Mouse (Mus musculus) MEL-GATA-1-ER (cell line): Measurements from ENCODE around the gene Alox12.

ENCODE experiments used
- DNase-seq: peaks from one replicate; pipeline ENCODE4 v3.0.0-alpha.2; 2012; ENCODE audit warnings: low read depth; ENCODE audit errors: extremely low read depth

Gene Alox12

DNA sequence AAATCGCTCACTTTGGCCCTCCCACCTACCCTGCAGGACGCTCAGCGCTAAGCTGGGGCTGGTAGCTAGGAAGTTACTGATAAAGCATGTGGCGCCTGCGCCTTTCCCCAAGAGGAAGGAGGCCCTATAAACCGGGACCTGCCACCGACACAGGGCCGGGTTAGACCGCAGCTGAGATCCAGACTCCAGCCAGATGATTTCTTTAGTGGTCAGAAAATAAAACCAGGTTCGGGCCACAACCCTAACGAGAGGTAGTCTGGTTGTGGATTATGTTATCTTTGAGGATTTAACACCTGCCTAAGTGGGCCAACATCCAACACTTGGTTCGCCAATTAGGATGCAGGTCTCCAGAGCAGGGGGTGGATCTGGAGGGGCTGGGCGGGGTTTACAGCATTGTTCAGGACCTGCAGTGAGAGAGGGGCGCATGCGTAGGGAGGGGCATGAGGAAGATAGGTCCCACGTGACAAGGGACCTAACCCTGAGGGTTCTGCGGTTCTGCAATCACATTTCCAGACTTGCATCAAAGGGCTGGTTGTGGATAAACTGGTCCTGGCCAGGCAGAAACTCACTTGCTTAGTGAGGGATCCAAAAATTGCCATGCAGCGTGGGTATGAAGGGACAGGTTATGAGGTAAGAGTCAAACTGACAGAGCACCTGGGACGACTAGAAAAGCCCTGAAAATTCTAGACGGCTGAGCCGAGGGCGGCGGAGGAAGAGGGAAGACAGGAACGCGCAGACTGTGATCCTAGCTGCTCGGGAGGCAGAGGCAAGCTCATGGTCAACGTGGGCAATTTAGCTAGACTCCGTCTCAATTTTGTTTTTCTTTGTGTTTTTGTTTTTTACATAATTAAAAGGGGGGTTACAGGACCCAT lies 34.2 kb downstream of the Alox12 start, which contains the start of gene Slc16a13:
TSS of gene Slc16a13 (minus strand) at position 334 of the 872 bp plus-strand sequence.
- DNase-seq, result peak; percentile 98

GRCm38 (mm10) chr11:70220323-70220722 lies 34.8 kb downstream of the Alox12 start:
- DNase-seq, result no peak

DNA sequence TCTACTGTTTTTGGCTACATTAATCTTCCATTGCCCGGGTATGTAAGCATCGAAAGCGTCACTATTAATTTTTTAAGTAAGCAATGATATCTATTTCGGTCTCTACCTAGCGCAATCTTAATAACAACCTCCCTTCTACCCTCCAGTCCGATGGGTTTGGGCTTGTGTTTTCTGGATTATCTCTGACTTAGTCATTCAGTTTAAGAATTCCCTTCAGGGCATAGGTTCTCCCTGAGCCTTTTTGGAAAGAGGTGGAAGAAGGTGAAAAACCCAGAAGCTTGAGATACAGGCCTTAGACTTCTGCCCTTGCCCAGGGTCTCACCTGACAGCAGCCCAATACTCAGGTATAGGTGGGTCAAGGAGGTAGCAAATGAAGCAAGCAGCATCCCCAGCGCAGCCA lies 35.3 kb downstream of the Alox12 start:
- DNase-seq, result no peak

DNA sequence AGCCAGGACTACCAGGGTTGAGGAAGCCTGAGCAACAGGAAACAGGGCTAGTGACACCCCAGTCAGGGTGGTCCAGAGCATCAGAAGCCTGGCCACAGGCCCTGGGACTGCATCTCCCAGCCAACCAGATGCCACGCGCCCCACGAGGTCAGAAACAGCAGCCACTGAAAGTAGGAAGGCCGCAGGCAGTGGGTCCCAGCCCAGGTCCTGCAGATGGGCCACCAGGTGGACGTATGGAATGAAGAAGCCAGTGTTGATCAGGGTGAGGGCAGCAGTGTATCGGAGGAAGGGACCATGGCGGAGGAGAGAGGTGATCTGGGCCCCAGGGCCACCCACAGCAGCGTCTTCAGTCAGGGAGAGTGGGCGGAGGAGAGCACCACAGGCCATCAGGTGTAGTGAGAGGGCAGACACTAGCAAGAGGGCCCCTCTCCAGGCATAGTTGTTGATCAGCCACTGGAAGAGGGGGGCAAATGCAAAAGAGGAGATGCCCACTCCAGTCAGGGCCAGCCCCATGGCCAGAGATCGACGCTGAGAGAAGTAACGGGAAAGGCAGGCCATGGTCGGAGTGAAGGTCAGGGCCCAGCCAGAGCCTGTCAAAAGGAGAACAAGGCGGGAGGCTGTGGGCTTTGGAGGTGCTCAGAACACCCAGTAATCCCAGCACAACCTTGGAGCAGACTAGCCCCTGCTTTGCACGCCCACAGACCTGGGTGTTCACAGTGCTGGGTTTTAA lies 36.2 kb downstream of the Alox12 start:
- DNase-seq, result no peak

DNA sequence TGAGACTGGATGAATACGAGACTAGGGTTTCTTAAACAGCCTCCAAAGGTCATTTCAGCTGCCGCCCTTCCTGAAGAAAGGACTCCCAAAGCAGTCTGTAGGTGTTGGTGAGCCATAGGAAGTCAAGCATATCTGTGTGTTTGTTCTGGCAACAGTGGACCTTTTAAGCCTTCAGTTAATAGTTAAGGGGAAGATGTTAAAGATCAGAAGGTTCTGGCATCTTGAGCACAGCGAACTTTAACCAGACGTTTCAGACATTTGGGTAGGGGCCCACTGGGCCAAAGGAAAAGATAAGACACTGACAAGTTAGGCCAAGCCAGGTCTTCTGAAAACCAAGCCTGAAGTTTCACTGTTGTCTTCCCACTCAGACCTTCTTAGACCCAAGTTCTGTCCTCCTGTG lies 37.1 kb downstream of the Alox12 start:
- no peak for DNase-seq

DNA sequence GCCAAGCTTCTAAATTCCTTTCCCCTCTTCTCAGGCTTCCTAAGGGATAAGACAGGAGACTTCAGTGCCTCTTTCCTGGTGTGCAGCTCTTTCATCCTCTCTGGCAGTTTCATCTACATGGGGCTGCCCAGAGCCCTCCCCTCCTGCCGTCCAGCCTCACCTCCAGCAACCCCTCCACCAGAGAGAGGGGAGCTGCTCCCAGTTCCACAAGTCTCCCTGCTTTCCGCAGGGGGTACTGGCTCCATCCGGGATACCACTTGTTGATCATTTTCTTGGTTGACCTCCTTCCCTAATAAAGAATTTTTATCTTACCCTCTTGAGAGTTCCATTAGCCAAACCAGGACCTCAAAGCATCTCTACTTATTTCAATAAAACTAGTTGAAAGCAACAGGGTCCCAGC lies 39.0 kb downstream of the Alox12 start:
- DNase-seq, result no peak

GRCm38 (mm10) chr11:70215301-70215700 lies 39.9 kb downstream of the Alox12 start:
- no peak for DNase-seq

DNA sequence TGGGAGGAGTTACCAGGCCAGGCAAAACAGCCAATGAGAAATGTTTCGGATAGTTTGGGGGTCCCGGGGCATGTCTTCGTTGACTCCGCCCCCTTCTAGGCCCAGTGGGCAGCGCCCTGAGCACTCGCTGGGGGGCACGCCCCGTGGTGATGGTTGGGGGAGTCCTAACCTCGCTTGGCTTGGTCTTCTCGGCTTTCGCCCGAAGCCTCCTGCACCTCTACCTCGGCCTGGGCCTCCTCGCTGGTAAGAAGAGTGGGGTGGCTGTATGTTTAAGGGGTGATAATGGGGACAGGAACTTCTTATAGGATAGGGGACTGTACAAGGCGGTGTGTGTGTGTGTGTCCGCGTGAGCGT lies 40.3 kb downstream of the Alox12 start:
- no peak for DNase-seq

GRCm38 (mm10) chr11:70214191-70214855 lies 40.8 kb downstream of the Alox12 start:
- no peak for DNase-seq

DNA sequence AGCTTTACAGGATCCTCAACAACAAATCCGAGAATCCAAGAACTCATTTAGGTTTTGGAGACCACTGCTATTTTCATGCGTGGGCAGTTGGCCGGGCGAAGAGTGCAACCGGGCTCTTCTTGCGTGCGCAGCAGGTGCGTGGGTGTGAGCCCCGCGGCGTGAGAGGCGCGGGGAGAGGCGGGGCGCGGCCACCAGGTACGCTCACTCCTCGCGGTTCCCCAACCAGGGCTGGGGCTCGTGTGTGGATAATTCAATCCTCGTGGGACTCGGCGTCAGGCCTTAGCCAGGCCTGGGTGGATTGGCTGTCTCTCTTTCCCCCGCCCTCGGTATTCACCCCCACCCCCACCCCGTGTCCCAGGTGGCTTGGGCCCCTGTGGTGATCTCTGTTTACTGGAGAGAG lies 41.4 kb downstream of the Alox12 start:
- DNase-seq, result no peak

DNA sequence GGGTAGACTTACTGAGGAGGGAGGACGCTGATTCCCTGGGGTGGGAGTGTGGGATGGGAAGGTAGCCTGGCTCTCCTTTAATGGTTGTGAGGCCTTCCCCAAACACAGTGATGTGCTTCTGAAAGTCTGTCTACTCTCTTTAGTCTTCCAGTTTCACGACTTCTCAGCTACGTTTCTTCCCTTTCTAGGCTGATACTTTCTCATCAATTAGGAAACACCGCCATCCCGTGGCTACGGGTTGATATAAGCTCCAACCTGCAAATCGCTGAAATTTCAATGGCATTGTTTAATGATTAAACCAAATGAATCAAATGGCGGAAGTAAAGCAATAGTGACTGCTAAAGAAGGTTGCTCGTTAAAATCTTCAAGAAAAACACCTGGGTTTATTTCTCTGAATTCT lies 42.3 kb downstream of the Alox12 start:
- DNase-seq, result peak; percentile 57

GRCm38 (mm10) chr11:70212423-70212822 lies 42.7 kb downstream of the Alox12 start, which contains the start of gene Slc16a11:
Gene Slc16a11, plus strand, starts transcription at chr11:70212752.
- DNase-seq, result no peak

DNA sequence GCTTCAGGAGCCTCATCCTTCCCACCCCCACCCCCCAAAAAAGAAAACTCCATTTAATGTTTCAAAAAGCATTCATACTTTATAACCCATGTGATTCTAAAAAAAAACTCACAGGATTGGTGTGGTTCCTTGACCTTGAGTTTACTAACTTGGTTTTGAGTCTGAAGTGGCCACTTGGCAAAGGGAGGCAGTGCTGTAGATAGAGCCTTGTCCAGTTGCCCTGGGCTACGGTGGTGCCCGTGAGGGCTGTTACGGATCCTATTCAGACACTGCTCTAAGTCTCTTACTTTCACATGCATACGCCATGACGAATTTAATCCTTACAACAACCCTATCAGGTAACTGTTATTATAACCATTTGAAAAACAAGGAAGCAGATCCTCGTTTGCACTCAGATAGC lies 43.2 kb downstream of the Alox12 start:
- no peak for DNase-seq

DNA sequence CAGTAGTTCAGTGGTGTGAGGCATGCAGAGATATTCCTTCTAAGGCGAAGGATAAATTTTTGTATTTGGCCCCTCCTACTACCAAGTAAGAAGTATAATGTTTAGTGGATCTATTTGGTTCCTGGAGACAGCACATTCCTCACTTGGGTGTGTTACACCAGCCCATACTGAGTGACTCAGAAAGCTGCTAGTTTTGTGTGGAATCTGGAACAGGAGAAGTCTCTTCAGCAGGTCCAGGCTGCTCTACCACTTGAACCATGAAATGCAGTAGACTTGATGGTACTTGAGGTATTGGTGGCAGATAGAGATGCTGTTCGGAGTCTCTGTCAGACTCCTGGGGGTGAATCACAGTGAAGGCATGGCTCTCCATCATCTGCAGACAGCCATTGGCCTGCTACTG lies 44.5 kb downstream of the Alox12 start:
- no peak for DNase-seq

- DNase-seq, result no peak
Observed at GRCm38 (mm10) chr11:70208778-70209388, 46.3 kb downstream of the Alox12 start.

GRCm38 (mm10) chr11:70207283-70207682 lies 47.9 kb downstream of the Alox12 start:
- no peak for DNase-seq

GRCm38 (mm10) chr11:70206801-70207200 lies 48.4 kb downstream of the Alox12 start:
- DNase-seq, result no peak

DNA sequence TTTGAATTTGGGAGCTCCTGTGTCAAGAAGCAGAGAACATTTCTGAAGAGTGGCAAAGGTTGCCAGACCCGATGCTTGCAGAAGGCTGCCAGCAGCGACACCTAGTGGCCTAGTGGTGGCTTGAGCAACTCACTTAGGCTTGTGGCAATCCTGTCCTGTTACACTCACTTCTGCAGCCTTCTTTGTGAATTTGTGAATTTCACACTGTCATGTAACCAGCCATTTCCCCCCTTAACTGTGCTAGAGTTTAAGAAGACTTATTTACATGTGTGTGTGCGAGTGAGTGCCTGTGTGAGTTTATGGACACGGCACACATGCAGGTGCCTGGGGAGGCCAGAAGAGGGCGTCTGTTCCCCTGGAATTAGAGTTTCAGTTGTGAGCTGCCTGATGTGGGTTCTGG lies 53.5 kb downstream of the Alox12 start:
- DNase-seq, result peak; percentile 50

DNA sequence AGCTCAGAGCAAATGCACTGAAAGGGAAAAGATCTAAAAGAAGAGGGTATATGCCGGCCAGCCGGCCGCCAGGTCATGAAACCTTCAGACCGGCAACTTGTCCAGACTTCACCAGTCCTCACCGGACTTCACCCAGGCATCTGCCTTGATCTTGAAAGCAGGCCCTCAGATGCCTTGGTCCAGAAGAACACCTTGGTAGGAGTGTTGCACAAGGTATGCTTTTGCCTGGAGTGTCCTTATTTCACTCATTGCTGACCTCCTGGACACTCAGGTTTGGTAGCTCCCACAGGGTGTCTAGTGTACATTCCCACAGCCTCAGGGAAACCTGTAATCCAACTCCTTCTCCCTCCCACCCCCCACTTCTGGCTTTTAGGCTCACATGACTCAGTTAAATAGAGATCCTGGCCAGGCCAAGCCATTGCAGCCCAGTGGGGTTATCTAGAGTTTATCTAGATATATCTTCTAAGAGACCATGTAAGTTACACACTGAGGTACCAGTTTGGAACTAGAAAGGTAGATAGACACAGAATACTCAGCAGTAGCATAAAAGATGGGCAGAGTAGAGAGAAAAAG lies 55.0 kb downstream of the Alox12 start:
- no peak for DNase-seq

- no peak for DNase-seq
Observed at GRCm38 (mm10) chr11:70199107-70199506, 56.0 kb downstream of the Alox12 start.

GRCm38 (mm10) chr11:70198332-70198731 lies 56.8 kb downstream of the Alox12 start:
- DNase-seq, result no peak
